Mouse (Mus musculus): ENCODE measurements around the gene Zfp72. TPM values are rescaled to one million over a fixed set of nuclear protein-coding genes. Genes with fewer than 3 reads are reported as not detected.

Gene Zfp72
- polyA plus RNA-seq (2012) = 0.09 TPM in 1 of 2 replicates, not detected in the other

DNA sequence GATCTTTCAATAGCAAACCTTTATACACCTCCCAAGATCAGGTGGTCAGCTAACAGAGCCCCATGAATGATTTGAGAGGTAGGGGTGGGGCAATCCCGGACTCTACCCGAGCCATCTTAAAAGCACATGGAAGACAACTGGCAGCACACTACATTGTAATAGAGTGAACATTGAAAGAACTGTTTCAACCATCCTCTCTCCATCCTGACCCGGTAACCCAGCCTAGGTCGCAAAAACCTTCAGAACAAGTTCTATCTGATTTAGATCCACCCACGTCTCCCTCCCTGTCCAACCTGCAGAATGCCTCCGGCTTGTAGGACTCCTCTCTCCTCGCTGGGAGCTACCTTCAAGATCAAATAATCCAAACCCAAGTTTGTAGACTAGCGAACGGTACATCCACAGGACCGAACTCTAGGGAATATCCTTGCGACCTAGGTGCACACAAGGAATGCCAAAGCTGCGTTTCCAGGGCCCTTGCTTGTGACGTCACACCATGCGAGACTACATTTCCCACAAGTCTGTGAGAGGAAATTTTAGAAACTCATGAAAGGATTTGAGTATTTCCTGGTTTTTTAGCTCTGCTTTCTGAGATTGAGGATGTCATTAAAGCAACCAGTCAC is at the start of gene Zfp72:
Gene Zfp72, minus strand, starts transcription at position 466 of the 620 bp plus-strand sequence.

DNA sequence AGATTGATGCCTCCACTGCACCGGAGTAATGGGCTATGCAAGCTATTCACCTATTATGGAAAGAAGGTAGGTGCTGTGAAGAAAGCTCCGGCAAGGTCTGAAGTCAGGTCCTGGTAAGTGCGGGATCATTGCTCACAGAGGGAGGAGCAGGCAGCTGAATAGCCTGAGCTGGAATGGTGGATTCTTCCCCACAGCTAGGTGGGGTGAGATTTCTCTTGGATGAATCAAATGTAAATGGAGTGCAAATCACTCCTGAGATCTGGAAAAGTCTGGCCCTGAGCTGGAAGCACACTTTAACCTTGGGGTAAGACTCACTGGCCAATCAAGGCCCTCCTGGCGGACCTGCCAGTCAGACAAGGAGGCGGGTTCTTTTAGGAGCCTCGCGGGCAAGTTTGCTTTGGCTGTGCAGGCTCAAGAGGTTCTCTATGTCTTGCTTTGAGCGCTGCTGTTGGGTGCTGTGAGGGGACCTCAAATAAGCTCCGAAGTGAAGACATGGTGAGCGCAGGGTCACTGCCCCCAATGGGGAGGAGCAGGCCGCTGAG is 8.7 kb upstream of the Zfp72 start, which contains the start of gene Ftl1-ps1:
Gene Ftl1-ps1, plus strand, starts transcription at position 397 of the 542 bp plus-strand sequence.

DNA sequence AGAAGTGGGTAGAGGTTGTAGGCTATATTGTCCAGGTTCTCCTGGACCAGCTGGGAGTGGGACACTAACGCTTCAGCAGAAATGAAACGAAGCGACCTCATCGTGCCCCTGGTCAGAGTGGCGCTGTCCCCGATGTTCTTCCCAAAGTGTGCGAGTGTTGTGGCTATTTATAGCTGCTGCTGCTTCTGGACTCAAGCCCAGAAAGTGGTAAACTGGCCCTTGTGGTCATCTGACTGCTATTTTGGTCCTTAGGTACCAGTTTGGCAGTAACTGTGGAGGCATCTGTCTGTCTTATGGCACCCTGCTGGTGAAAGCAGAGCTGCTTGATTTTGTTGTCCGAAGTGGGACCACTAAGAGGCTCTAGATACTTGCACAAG is 26.8 kb downstream of the Zfp72 start, which contains the start of gene Lrrc14b:
Gene Lrrc14b, minus strand, starts transcription at position 147 of the 377 bp plus-strand sequence.

DNA sequence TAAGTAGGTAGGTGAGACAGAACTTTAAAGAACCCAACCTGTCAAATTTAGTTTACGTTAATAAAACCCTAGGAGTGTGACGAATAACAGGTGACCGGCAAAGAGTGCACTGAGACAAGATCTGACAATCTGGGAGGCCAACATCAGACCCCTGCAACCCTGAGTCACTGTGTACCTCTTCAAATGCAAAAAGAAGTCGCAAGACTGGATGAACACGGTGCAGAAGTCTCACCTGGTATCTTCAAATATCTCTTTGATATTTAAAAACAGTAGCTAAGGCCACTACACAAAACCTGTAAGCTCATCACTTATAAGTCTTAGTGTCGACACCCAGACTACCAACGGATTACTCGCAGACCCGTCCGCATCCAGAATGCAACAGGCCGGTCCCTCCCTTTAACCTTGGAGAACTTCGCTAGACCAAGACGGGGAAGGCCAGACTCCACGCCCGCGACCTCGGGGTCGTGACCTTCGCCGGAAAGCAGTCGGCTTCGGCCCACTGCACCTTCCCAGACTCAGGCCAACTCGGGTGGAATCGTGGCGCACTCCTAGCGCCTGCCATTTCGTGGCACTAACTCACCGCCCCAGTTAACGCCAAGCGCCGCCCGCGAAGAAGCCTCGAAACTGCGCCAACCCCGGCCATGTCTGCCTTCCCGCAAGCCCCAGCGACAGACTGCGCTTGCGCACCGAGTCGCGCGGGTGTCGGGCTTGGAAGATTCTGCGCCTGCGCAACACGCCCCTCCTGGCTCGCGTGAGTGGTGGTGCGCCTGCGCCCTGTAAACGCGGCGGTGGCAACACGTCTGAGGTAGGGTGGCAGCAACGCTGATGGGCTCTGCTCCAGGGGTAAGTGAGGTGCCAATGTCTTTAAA is 40.8 kb downstream of the Zfp72 start, which contains the start of the genes Sdha and Ccdc127:
Gene Sdha, minus strand, starts transcription at position 715 of the 869 bp plus-strand sequence.
Gene Ccdc127, plus strand, starts transcription at position 744 of the 869 bp plus-strand sequence.

Other genes with a start within 250 kb of the Zfp72 start
- gene Exoc3, start 182.1 kb downstream of the Zfp72 start, polyA plus RNA-seq (2012) = 16.9 and 17.6 TPM in 2 replicates
- 0.05 TPM in 1 of 2 replicates, not detected in the other for gene Ahrr, start 98.5 kb downstream of the Zfp72 start, polyA plus RNA-seq (2012)
- 31.7 and 39.9 TPM in 2 replicates for gene Pdcd6, start 73.3 kb downstream of the Zfp72 start, polyA plus RNA-seq (2012)
- 54.2 and 57.2 TPM in 2 replicates for gene Sdha, start 40.6 kb downstream of the Zfp72 start, polyA plus RNA-seq (2012)
- gene Ccdc127, start 40.5 kb downstream of the Zfp72 start, polyA plus RNA-seq (2012) = 0.49 and 0.75 TPM in 2 replicates
- 0.03 TPM in 1 of 2 replicates, not detected in the other for gene Lrrc14b, start 26.8 kb downstream of the Zfp72 start, polyA plus RNA-seq (2012)
- 10.8 and 15.7 TPM in 2 replicates for gene Ftl1-ps1, start 8.9 kb upstream of the Zfp72 start, polyA plus RNA-seq (2012)
- 0.52 and 0.54 TPM in 2 replicates for gene Zfp825, start 103.2 kb upstream of the Zfp72 start, polyA plus RNA-seq (2012)
- gene Erap1, start 248.7 kb upstream of the Zfp72 start, polyA plus RNA-seq (2012) = 3.2 and 3.4 TPM in 2 replicates